Mouse (Mus musculus) B cell, adult 62 days (primary cell): ENCODE results near the gene Zfp988. TPM values are rescaled to one million over a fixed set of nuclear protein-coding genes. Genes with fewer than 3 reads are reported as not detected.

Experiments used
- total RNA-seq: library from RNA; stranded (reverse); gene quantifications from 4 replicates; pipeline ENCODE4 v1.2.4, GENCODE M21; 2023

The Zfp988 gene
- total RNA-seq, result 0.26 to 0.53 TPM (median 0.51 TPM) in 3 of 4 replicates, not detected in the other

DNA sequence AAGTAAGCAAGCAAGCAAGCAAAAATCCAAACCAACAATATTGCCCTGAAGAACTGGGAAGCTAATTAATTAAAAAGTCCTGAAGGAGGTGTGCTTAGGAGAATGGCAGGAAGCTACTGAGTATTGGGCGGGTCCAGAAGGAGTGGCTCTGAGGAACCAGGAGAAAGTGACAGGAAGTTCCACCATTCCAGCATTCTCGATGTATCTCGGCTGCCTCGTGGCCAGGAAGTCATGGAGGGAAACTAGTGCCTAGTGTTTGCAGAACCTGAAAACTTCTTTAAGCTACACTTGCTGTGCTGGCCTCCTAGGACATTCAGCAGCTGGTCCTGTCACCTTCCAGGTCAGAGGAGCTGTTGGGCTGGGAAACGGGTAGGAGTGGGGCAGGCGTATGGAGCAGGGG, at the start of gene Zfp988:
Gene Zfp988, plus strand, starts transcription at position 239 of the 400 bp plus-strand sequence.

GRCm38 (mm10) chr4:147361003-147361402, 55.5 kb downstream of the Zfp988 start, which contains the start of gene Zfp978:
Zfp978 (plus strand) TSS chr4:147361303.

Other genes starting within 250 kb of the Zfp988 start
- 6.4 to 10.0 TPM (median 8.7 TPM) in 4 replicates for gene Zfp991, start 173.6 kb upstream of the Zfp988 start, total RNA-seq
- gene Zfp978, start 55.6 kb downstream of the Zfp988 start, total RNA-seq, result 0.66 to 0.86 TPM (median 0.73 TPM) in 4 replicates
- 0.60 to 0.63 TPM in 2 of 4 replicates, not detected in the others for gene Zfp982, start 186.7 kb downstream of the Zfp988 start, total RNA-seq
- 0.17 to 0.52 TPM (median 0.33 TPM) in 3 of 4 replicates, not detected in the other for gene Gm16503, start 234.5 kb downstream of the Zfp988 start, total RNA-seq
- gene Zfp985, start 247.6 kb downstream of the Zfp988 start, total RNA-seq, result 0.29 to 0.66 TPM (median 0.42 TPM) in 4 replicates